Mouse (Mus musculus) right cerebral cortex, postnatal 14 days (tissue): Measurements from ENCODE around the gene Plekhg2.
A peak's percentile ranks its signal among the peaks of the same experiment; 100 is the strongest.
"Not testable (repeated sequence)": the region's sequence is repeated elsewhere in the genome, so short reads cannot be mapped to it uniquely, and the experiment has no call there.

ENCODE experiments used
- DNase-seq: peaks from one replicate; pipeline ENCODE4 v3.0.0; 2022

The Plekhg2 gene

GRCm38 (mm10) chr7:28372251-28373108, at the start of gene Plekhg2:
TSS of gene Plekhg2 (minus strand) at chr7:28372599.
- DNase-seq = peak; percentile 89

- DNase-seq = no peak
These were observed 47.0 kb upstream of the Plekhg2 start for GRCm38 (mm10) chr7:28419416-28419815.

GRCm38 (mm10) chr7:28418096-28418670, 45.8 kb upstream of the Plekhg2 start:
- DNase-seq = no peak

GRCm38 (mm10) chr7:28417368-28417767, 45.0 kb upstream of the Plekhg2 start:
- no peak for DNase-seq

- DNase-seq = no peak
These were observed 40.4 kb upstream of the Plekhg2 start for GRCm38 (mm10) chr7:28412826-28413225.

- no peak for DNase-seq
These were observed 38.6 kb upstream of the Plekhg2 start for GRCm38 (mm10) chr7:28410841-28411475.

GRCm38 (mm10) chr7:28401942-28402341, 29.5 kb upstream of the Plekhg2 start:
- no peak for DNase-seq

- no peak for DNase-seq
These were observed 28.6 kb upstream of the Plekhg2 start for GRCm38 (mm10) chr7:28401030-28401429.

GRCm38 (mm10) chr7:28398696-28399340, 26.4 kb upstream of the Plekhg2 start:
- no peak for DNase-seq

- DNase-seq = no peak
These were observed 25.6 kb upstream of the Plekhg2 start for GRCm38 (mm10) chr7:28398000-28398399.

GRCm38 (mm10) chr7:28395425-28395824, 23.0 kb upstream of the Plekhg2 start:
- no peak for DNase-seq

- DNase-seq = no peak
These were observed 21.0 kb upstream of the Plekhg2 start for GRCm38 (mm10) chr7:28393272-28393951.

- peak; percentile 92 for DNase-seq
These were observed 20.3 kb upstream of the Plekhg2 start, which contains the start of the genes Med29 and Paf1 for GRCm38 (mm10) chr7:28392429-28393271. TSS of gene Med29 (minus strand) at chr7:28392708. TSS of gene Paf1 (plus strand) at chr7:28392951.

GRCm38 (mm10) chr7:28390331-28390730, 17.9 kb upstream of the Plekhg2 start:
- DNase-seq = no peak

- not testable (repeated sequence) for DNase-seq
These were observed 15.0 kb upstream of the Plekhg2 start for GRCm38 (mm10) chr7:28387384-28387783.

GRCm38 (mm10) chr7:28386877-28387276, 14.5 kb upstream of the Plekhg2 start:
- DNase-seq = not testable (repeated sequence)

GRCm38 (mm10) chr7:28386462-28386861, 14.1 kb upstream of the Plekhg2 start:
- DNase-seq = peak; percentile 90

GRCm38 (mm10) chr7:28386007-28386406, 13.6 kb upstream of the Plekhg2 start:
- no peak for DNase-seq

- DNase-seq = no peak
These were observed 12.8 kb upstream of the Plekhg2 start for GRCm38 (mm10) chr7:28385196-28385595.

- DNase-seq = no peak
These were observed 11.8 kb upstream of the Plekhg2 start for GRCm38 (mm10) chr7:28384162-28384561.

- DNase-seq = no peak
These were observed 11.2 kb upstream of the Plekhg2 start for GRCm38 (mm10) chr7:28383606-28384005.

- peak; percentile 65 for DNase-seq
These were observed 10.6 kb upstream of the Plekhg2 start for GRCm38 (mm10) chr7:28382981-28383396.
